Mouse (Mus musculus): ENCODE results near the gene Rptor.

Rptor gene

GRCm38 (mm10) chr11:119694146-119694860, 91.6 kb downstream of the Rptor start:
- DNase-seq = no peak

- no peak for DNase-seq
Observed at GRCm38 (mm10) chr11:119696401-119696800, 93.7 kb downstream of the Rptor start.

GRCm38 (mm10) chr11:119705381-119706066, 102.8 kb downstream of the Rptor start:
- no peak for DNase-seq

- no peak for DNase-seq
Observed at GRCm38 (mm10) chr11:119707259-119707658, 104.6 kb downstream of the Rptor start.

GRCm38 (mm10) chr11:119709239-119709638, 106.5 kb downstream of the Rptor start:
- no peak for DNase-seq

GRCm38 (mm10) chr11:119710338-119710737, 107.6 kb downstream of the Rptor start:
- no peak for DNase-seq

- no peak for DNase-seq
Observed at GRCm38 (mm10) chr11:119710822-119711221, 108.1 kb downstream of the Rptor start.

- no peak for DNase-seq
Observed at GRCm38 (mm10) chr11:119715437-119715836, 112.7 kb downstream of the Rptor start.

GRCm38 (mm10) chr11:119715841-119716596, 113.3 kb downstream of the Rptor start:
- DNase-seq = no peak

GRCm38 (mm10) chr11:119718115-119718514, 115.4 kb downstream of the Rptor start:
- no peak for DNase-seq

- DNase-seq = no peak
Observed at GRCm38 (mm10) chr11:119720101-119721048, 117.7 kb downstream of the Rptor start.

- no peak for DNase-seq
Observed at GRCm38 (mm10) chr11:119724709-119725108, 122.0 kb downstream of the Rptor start.

GRCm38 (mm10) chr11:119731382-119731781, 128.7 kb downstream of the Rptor start:
- DNase-seq = no peak

- DNase-seq = no peak
Observed at GRCm38 (mm10) chr11:119732362-119732761, 129.7 kb downstream of the Rptor start.

- no peak for DNase-seq
Observed at GRCm38 (mm10) chr11:119732961-119733656, 130.4 kb downstream of the Rptor start.

GRCm38 (mm10) chr11:119733657-119733990, 130.9 kb downstream of the Rptor start:
- DNase-seq = no peak

- DNase-seq = no peak
Observed at GRCm38 (mm10) chr11:119735152-119735551, 132.4 kb downstream of the Rptor start.

GRCm38 (mm10) chr11:119738990-119739846, 136.5 kb downstream of the Rptor start:
- DNase-seq = no peak

GRCm38 (mm10) chr11:119741401-119741800, 138.7 kb downstream of the Rptor start:
- DNase-seq = no peak

GRCm38 (mm10) chr11:119744436-119744835, 141.7 kb downstream of the Rptor start:
- no peak for DNase-seq

GRCm38 (mm10) chr11:119745333-119745732, 142.6 kb downstream of the Rptor start:
- no peak for DNase-seq

All from thymus, postnatal 25 days (tissue).